Mouse (Mus musculus): ENCODE measurements around the gene Tcstv3. TPM values are rescaled to one million over a fixed set of nuclear protein-coding genes. Genes with fewer than 3 reads are reported as not detected.
"Not testable (repeated sequence)": the region's sequence is repeated elsewhere in the genome, so short reads cannot be mapped to it uniquely, and the experiment has no call there.

Gene Tcstv3
- total RNA-seq (2021): not detected

GRCm38 (mm10) chr13:120316578-120316977 lies at the start of gene Tcstv3:
Gene Tcstv3 (plus strand): TSS chr13:120316878.
- DNase-seq (ENCODE audit: extremely low spot score in 1 of 2, low spot score in 2 of 2); intact Hi-C loops (cut with DNase I): not testable (repeated sequence)

- intact Hi-C loops (cut with DNase I); DNase-seq (ENCODE audit: extremely low spot score in 1 of 2, low spot score in 2 of 2): not testable (repeated sequence)
Measured at GRCm38 (mm10) chr13:120277837-120278236, 38.8 kb upstream of the Tcstv3 start.

GRCm38 (mm10) chr13:120278784-120279183 lies 37.9 kb upstream of the Tcstv3 start:
- intact Hi-C loops (cut with DNase I): no loop called here

GRCm38 (mm10) chr13:120299324-120299894 lies 17.3 kb upstream of the Tcstv3 start:
- no peak for DNase-seq (ENCODE audit: extremely low spot score in 1 of 2, low spot score in 2 of 2)
- intact Hi-C loops (cut with DNase I): no loop called here

More at GRCm38 (mm10) chr13:120278784-120279183, 37.9 kb upstream of the Tcstv3 start:
- no peak for DNase-seq (ENCODE audit: extremely low spot score in 1 of 2, low spot score in 2 of 2)

GRCm38 (mm10) chr13:120299991-120300442 lies 16.7 kb upstream of the Tcstv3 start, which contains the start of gene BC147527:
Gene BC147527 (plus strand): TSS chr13:120300392.
- DNase-seq (ENCODE audit: extremely low spot score in 1 of 2, low spot score in 2 of 2): no peak
- intact Hi-C loops (cut with DNase I): no loop called here

- DNase-seq (ENCODE audit: extremely low spot score in 1 of 2, low spot score in 2 of 2): no peak
- intact Hi-C loops (cut with DNase I): no loop called here
Measured at GRCm38 (mm10) chr13:120300853-120301252, 15.8 kb upstream of the Tcstv3 start.

- no peak for DNase-seq (ENCODE audit: extremely low spot score in 1 of 2, low spot score in 2 of 2)
- intact Hi-C loops (cut with DNase I): no loop called here
Measured at GRCm38 (mm10) chr13:120310749-120311148, 5.9 kb upstream of the Tcstv3 start.

- DNase-seq (ENCODE audit: extremely low spot score in 1 of 2, low spot score in 2 of 2): no peak
- intact Hi-C loops (cut with DNase I): no loop called here
Measured at GRCm38 (mm10) chr13:120313584-120313983, 3.1 kb upstream of the Tcstv3 start.

GRCm38 (mm10) chr13:120320183-120320582 lies 3.5 kb downstream of the Tcstv3 start:
- intact Hi-C loops (cut with DNase I): no loop called here
- no peak for DNase-seq (ENCODE audit: extremely low spot score in 1 of 2, low spot score in 2 of 2)

GRCm38 (mm10) chr13:120320721-120321120 lies 4.0 kb downstream of the Tcstv3 start:
- intact Hi-C loops (cut with DNase I): no loop called here
- DNase-seq (ENCODE audit: extremely low spot score in 1 of 2, low spot score in 2 of 2): no peak

Other genes starting within 250 kb of the Tcstv3 start
- gene Gm20767, start 176.6 kb upstream of the Tcstv3 start, total RNA-seq (2021): not detected
- not detected for gene Gm21818, start 144.4 kb upstream of the Tcstv3 start, total RNA-seq (2021)
- gene Gm21762, start 100.9 kb upstream of the Tcstv3 start, total RNA-seq (2021): not detected
- gene Gm21731, start 77.8 kb upstream of the Tcstv3 start, total RNA-seq (2021): not detected
- gene AF067061, start 53.8 kb upstream of the Tcstv3 start, total RNA-seq (2021): not detected
- gene BC147527, start 16.5 kb upstream of the Tcstv3 start, total RNA-seq (2021): not detected